Mouse (Mus musculus): Measurements from ENCODE around the gene Sult6b2. TPM values are rescaled to one million over a fixed set of nuclear protein-coding genes. Genes with fewer than 3 reads are reported as not detected.
A peak's percentile ranks its signal among the peaks of the same experiment; 100 is the strongest.

Gene Sult6b2
- polyA plus RNA-seq, 1 experiment from 2014 or later: not detected

DNA sequence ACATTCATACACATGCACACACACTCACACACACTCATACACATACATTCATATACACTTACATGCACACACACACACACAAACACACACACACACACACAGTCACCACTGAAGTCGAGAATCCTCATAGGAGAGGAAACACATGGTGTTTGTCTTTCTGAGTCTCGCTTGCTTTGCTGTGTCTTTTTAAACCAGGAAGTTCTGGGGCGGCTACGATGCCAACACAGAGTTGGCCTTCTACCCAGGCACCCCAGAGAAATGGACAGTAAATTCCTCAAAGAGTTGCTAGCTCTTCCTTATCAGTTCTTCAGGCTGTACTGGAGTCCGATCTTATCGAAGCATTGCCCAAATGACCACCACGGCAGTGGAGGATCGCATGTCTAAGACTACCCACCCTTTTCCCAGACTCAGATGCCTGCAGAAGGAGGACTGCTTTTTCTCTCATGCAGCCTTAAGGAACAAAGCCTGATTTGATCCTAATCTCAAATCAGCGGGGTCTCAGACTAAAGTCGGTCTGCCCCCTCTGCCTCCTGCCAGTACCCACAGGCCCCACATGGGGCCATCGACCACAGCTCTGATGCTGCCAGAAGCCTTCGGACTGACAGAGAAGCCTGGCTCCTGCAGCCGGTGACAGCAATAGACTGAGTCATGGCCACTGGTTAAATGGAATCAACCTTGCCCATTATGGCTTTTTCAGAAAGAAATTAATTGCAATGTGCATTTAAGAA, 11.9 kb downstream of the Sult6b2 start:
- H3K9ac ChIP-seq (ENCODE audit: low read length): no peak overlapping the region
- DNase-seq (ENCODE audit: low spot score) (no peak), ATAC-seq (ENCODE audit: insufficient number of reproducible peaks, low FRiP score, low TSS enrichment, low read depth) (no peak)
- 64% methylated on average over 13 of the region's 13 CpGs for WGBS
- no peak overlapping the region for H3K27ac ChIP-seq (replicated peaks; ENCODE audit: low read depth, low read length)
- no peaks in the 10 kb centered on the region for H3K36me3 ChIP-seq (ENCODE audit: control insufficient read depth, insufficient read depth, low read length)
- H3K4me3 ChIP-seq (ENCODE audit: low read depth, low read length): no peak overlapping the region
- H3K4me1 ChIP-seq (ENCODE audit: control insufficient read depth, insufficient read depth, low read length): no peaks in the 10 kb centered on the region
- H3K27me3 ChIP-seq (ENCODE audit: control insufficient read depth, insufficient read depth, low read length): no peaks in the 10 kb centered on the region
- H3K4me2 ChIP-seq (ENCODE audit: low read depth, severe bottlenecking): no peak overlapping the region
- H3K9me3 ChIP-seq (ENCODE audit: control insufficient read depth, low read length): no peaks in the 10 kb centered on the region

DNA sequence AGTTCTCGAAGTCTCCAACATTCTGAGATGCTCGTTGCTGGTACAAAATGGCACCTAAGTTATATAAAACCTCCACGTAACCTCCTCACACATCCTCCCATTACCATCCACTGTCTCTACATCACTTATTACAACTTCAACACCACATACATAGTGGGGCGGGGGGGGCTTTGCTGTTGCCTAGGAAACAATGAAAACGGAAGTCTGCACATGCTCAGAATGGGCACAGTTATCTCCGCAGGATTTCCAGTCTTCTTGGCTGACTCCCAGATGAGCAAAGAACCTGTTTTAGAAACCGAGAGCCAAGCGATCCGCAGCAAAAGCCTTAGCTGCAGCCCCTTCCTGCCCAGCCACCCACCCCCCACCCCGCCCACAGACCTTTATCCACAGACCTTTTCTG, 14.6 kb downstream of the Sult6b2 start:
- Histone ChIP-seq H3K4me1 (ENCODE audit: control insufficient read depth, insufficient read depth, low read length) (no peaks in the 10 kb centered on the region), H3K9ac (ENCODE audit: low read length) (no peak overlapping the region), H3K27me3 (ENCODE audit: control insufficient read depth, insufficient read depth, low read length) (no peaks in the 10 kb centered on the region), H3K4me3 (ENCODE audit: low read depth, low read length) (no peak overlapping the region), H3K9me3 (ENCODE audit: control insufficient read depth, low read length) (no peaks in the 10 kb centered on the region), H3K36me3 (ENCODE audit: control insufficient read depth, insufficient read depth, low read length) (no peaks in the 10 kb centered on the region), H3K27ac (replicated peaks; ENCODE audit: low read depth, low read length) (no peak overlapping the region), H3K4me2 (ENCODE audit: low read depth, severe bottlenecking) (no peak overlapping the region)
- WGBS: 94% methylated on average over 10 of the region's 10 CpGs
- no peak for ATAC-seq (ENCODE audit: insufficient number of reproducible peaks, low FRiP score, low TSS enrichment, low read depth)
- no peak for DNase-seq (ENCODE audit: low spot score)

- WGBS: 46% methylated on average over 18 of the region's 18 CpGs
- Histone ChIP-seq H3K4me2 (ENCODE audit: low read depth, severe bottlenecking) (no peak overlapping the region), H3K4me3 (ENCODE audit: low read depth, low read length) (no peak overlapping the region), H3K9ac (ENCODE audit: low read length) (no peak overlapping the region), H3K4me1 (ENCODE audit: control insufficient read depth, insufficient read depth, low read length) (no peaks in the 10 kb centered on the region), H3K27ac (replicated peaks; ENCODE audit: low read depth, low read length) (no peak overlapping the region), H3K9me3 (ENCODE audit: control insufficient read depth, low read length) (no peaks in the 10 kb centered on the region), H3K27me3 (ENCODE audit: control insufficient read depth, insufficient read depth, low read length) (no peaks in the 10 kb centered on the region), H3K36me3 (ENCODE audit: control insufficient read depth, insufficient read depth, low read length) (no peaks in the 10 kb centered on the region)
- DNase-seq (ENCODE audit: low spot score): peak; percentile 31
- ATAC-seq (ENCODE audit: insufficient number of reproducible peaks, low FRiP score, low TSS enrichment, low read depth): no peak
Observed at GRCm38 (mm10) chr6:142788042-142788987, 16.0 kb downstream of the Sult6b2 start.

DNA sequence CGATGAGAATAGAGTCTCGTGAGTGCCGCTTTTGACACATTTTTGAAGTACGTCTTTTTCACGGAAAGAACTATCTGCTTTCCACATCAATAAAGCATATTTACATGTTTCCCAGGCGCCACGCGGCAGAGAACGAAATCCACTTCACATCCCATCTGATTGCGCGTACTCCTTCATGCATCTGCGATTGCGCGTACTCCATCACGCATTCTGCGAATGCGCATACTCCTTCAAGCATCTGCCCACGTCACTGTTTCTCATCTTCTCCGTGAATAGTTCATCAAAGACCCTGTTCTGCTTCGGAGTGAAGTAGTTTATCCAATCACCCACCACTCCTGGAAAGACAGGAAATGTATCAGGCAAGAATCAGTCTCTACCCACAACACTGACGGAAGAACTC, 18.2 kb downstream of the Sult6b2 start:
- Histone ChIP-seq H3K36me3 (ENCODE audit: control insufficient read depth, insufficient read depth, low read length) (no peaks in the 10 kb centered on the region), H3K27ac (replicated peaks; ENCODE audit: low read depth, low read length) (no peak overlapping the region), H3K9ac (ENCODE audit: low read length) (no peak overlapping the region), H3K4me3 (ENCODE audit: low read depth, low read length) (no peak overlapping the region), H3K27me3 (ENCODE audit: control insufficient read depth, insufficient read depth, low read length) (no peaks in the 10 kb centered on the region), H3K4me2 (ENCODE audit: low read depth, severe bottlenecking) (no peak overlapping the region), H3K9me3 (ENCODE audit: control insufficient read depth, low read length) (no peaks in the 10 kb centered on the region), H3K4me1 (ENCODE audit: control insufficient read depth, insufficient read depth, low read length) (no peaks in the 10 kb centered on the region)
- DNase-seq (ENCODE audit: low spot score): no peak
- no peak for ATAC-seq (ENCODE audit: insufficient number of reproducible peaks, low FRiP score, low TSS enrichment, low read depth)
- 84% methylated on average over 21 of the region's 21 CpGs for WGBS

GRCm38 (mm10) chr6:142785343-142785742, 19.0 kb downstream of the Sult6b2 start:
- Histone ChIP-seq H3K9ac (ENCODE audit: low read length) (no peak overlapping the region), H3K4me1 (ENCODE audit: control insufficient read depth, insufficient read depth, low read length) (no peaks in the 10 kb centered on the region), H3K4me3 (ENCODE audit: low read depth, low read length) (no peak overlapping the region), H3K27ac (replicated peaks; ENCODE audit: low read depth, low read length) (no peak overlapping the region), H3K27me3 (ENCODE audit: control insufficient read depth, insufficient read depth, low read length) (no peaks in the 10 kb centered on the region), H3K36me3 (ENCODE audit: control insufficient read depth, insufficient read depth, low read length) (no peaks in the 10 kb centered on the region), H3K4me2 (ENCODE audit: low read depth, severe bottlenecking) (no peak overlapping the region), H3K9me3 (ENCODE audit: control insufficient read depth, low read length) (no peaks in the 10 kb centered on the region)
- 36% methylated on average over 4 of the region's 4 CpGs for WGBS
- ATAC-seq (ENCODE audit: insufficient number of reproducible peaks, low FRiP score, low TSS enrichment, low read depth) (no peak), DNase-seq (ENCODE audit: low spot score) (peak; percentile 65)

DNA sequence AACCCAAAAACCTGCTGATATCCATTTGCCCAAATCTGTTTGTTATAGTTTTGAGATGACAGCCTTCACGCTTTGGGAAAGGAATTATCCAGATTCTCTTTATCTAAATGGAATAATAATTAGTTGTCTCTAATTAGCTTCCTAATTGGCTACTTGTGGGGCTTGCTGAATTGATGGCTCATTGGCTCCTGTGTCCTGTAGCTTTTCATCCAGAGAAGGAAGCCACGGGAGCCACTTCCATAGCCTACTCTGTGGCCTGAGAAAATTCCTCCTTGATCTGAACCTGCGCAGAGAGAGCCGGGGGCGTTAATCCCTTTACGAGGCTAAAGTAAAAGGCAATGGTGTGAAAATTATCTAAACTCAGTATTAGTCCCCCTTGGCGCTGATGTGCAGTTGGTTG, 23.0 kb downstream of the Sult6b2 start:
- ATAC-seq (ENCODE audit: insufficient number of reproducible peaks, low FRiP score, low TSS enrichment, low read depth) (no peak), DNase-seq (ENCODE audit: low spot score) (no peak)
- Histone ChIP-seq H3K4me1 (ENCODE audit: control insufficient read depth, insufficient read depth, low read length) (no peaks in the 10 kb centered on the region; the same call in 1 of the 2 replicates), H3K4me2 (ENCODE audit: low read depth, severe bottlenecking) (no peak overlapping the region), H3K9ac (ENCODE audit: low read length) (no peak overlapping the region), H3K27ac (replicated peaks; ENCODE audit: low read depth, low read length) (no peak overlapping the region), H3K4me3 (ENCODE audit: low read depth, low read length) (no peak overlapping the region), H3K36me3 (ENCODE audit: control insufficient read depth, insufficient read depth, low read length) (no peaks in the 10 kb centered on the region), H3K27me3 (ENCODE audit: control insufficient read depth, insufficient read depth, low read length) (no peaks in the 10 kb centered on the region), H3K9me3 (ENCODE audit: control insufficient read depth, low read length) (no peaks in the 10 kb centered on the region)
- 62% methylated on average over 7 of the region's 7 CpGs for WGBS

DNA sequence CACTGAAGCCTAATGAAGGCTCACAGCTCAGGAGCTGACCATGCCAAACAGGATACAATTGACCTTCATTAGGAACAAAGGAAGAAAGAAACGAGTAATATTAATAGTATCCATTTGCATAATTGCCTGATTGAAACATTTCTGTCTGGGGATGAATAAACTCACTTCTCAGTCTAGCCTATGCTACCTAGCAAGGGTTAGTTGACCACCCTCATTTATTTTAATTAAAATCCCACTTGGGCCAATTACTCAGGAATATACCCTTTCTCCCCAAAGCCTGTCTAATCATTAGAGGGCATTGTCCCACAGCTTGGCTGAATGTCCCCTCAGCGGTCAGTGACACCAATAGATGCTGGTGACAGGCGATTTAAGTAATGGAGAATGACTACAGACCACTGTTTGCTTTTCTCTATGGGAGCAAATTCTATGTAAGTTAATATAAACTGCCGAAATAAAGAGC, 23.7 kb downstream of the Sult6b2 start:
- WGBS: 86% methylated on average over 4 of the region's 4 CpGs
- H3K4me3 ChIP-seq (ENCODE audit: low read depth, low read length): no peak overlapping the region
- no peaks in the 10 kb centered on the region; the same call in 1 of the 2 replicates for H3K4me1 ChIP-seq (ENCODE audit: control insufficient read depth, insufficient read depth, low read length)
- no peaks in the 10 kb centered on the region for H3K9me3 ChIP-seq (ENCODE audit: control insufficient read depth, low read length)
- no peaks in the 10 kb centered on the region for H3K27me3 ChIP-seq (ENCODE audit: control insufficient read depth, insufficient read depth, low read length)
- DNase-seq (ENCODE audit: low spot score): no peak
- H3K9ac ChIP-seq (ENCODE audit: low read length): no peak overlapping the region
- no peak for ATAC-seq (ENCODE audit: insufficient number of reproducible peaks, low FRiP score, low TSS enrichment, low read depth)
- no peak overlapping the region for H3K27ac ChIP-seq (replicated peaks; ENCODE audit: low read depth, low read length)
- no peak overlapping the region for H3K4me2 ChIP-seq (ENCODE audit: low read depth, severe bottlenecking)
- H3K36me3 ChIP-seq (ENCODE audit: control insufficient read depth, insufficient read depth, low read length): no peaks in the 10 kb centered on the region

DNA sequence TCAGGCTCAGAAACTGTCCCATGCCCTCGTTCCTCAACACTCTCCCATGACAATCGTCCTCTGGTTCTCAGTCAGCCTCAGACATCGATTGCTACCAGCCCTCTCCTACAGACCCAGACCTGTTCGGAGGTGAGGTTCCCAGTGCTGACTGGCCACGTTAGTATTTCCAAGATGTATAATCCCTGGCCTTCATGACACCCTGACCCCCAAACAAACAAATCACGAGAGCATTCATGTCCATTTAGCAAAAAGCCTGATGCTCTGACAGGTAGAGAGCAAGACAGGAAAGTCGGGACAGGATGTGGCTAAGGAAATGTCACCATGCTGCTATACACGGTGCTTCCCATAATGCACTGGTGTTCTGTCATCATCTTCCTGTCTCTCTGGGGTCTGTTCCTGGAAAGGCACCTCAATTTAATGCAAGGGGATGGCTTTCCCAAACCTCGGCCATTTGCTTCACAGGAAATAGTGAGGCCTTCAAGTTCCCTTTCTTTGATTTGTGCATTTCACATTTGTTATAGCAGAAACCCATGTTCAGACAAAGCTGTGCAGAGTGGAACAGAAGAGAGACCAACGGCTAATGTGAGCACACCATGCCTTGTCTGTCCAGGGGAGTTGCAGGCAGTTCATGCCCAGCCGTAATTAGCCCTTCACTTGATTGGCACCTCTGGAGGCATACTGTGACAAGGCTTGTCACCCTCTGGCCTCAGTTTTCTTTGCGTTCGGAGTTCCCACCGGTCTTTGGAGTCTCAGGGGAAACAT, 24.3 kb downstream of the Sult6b2 start:
- no peak for ATAC-seq (ENCODE audit: insufficient number of reproducible peaks, low FRiP score, low TSS enrichment, low read depth)

More for the DNA sequence above, 24.3 kb downstream of the Sult6b2 start:
- Histone ChIP-seq H3K9ac (ENCODE audit: low read length) (no peak overlapping the region), H3K4me2 (ENCODE audit: low read depth, severe bottlenecking) (no peak overlapping the region), H3K27me3 (ENCODE audit: control insufficient read depth, insufficient read depth, low read length) (no peaks in the 10 kb centered on the region), H3K27ac (replicated peaks; ENCODE audit: low read depth, low read length) (no peak overlapping the region), H3K36me3 (ENCODE audit: control insufficient read depth, insufficient read depth, low read length) (peaks cover under 1% of the 10 kb centered on the region; the same call in 1 of the 2 replicates), H3K9me3 (ENCODE audit: control insufficient read depth, low read length) (no peaks in the 10 kb centered on the region), H3K4me3 (ENCODE audit: low read depth, low read length) (no peak overlapping the region), H3K4me1 (ENCODE audit: control insufficient read depth, insufficient read depth, low read length) (no peaks in the 10 kb centered on the region; the same call in 1 of the 2 replicates)
- no peak for DNase-seq (ENCODE audit: low spot score)
- 81% methylated on average over 14 of the region's 14 CpGs for WGBS
